Mouse (Mus musculus) A20 (cell line): ENCODE results near the gene Wwc2.
"Not testable (repeated sequence)": the region's sequence is repeated elsewhere in the genome, so short reads cannot be mapped to it uniquely, and the experiment has no call there.

Experiments used
- DNase-seq: peaks from one replicate; pipeline ENCODE4 v3.0.0-alpha.2; 2011; ENCODE audit warnings: low read depth, low spot score

The Wwc2 gene

DNA sequence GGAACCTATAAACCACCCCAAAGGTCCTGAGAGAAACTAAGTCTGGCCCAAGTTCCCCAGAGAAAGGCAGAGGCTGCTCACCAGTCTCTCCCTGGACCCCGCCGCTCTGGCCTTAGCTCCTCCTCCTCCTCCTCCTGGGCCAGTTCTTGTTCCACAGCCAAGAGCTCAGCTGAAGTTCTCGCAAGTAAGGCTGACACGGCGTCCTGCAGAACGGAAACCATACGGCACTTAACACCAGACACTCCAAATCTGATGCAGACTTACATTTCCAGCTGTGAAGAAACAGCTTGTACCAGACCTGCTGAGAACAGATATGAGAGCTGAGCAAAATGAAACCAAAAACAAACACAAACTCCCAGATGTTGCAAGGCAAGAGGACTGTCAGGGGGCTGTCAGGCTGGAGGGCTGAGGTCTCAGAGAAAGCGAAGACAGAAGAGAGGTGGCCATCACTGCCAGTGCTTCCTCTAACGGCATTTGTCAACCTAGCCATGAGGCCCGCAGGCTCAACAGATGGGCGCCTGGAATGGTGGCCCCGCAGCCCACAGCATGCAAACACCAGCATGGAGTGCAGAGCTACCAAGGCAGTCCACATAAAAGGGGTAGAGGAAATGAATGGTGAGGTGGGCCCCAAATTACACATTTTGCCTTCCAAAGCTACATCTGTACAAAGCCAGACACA, 138.8 kb downstream of the Wwc2 start:
- no peak for DNase-seq

DNA sequence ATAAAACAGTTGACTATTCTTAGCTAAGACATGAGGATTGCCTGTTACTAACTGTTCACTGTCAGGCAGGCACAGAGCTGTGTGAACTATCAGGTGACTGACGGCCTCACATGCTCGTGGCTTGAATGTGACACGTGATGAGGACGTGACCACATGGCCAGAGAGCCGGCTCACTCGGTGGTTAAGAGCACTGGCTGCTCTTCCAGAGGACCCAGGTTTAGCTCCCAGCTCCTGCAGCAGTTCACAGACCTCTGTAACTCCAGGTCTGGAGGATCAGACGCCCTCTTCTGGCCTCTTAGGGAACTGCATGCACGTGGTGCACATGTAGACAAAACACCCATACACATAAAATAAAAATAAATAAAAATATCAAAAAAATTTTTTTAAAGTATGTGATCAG, 140.9 kb downstream of the Wwc2 start:
- DNase-seq: peak; percentile 21

DNA sequence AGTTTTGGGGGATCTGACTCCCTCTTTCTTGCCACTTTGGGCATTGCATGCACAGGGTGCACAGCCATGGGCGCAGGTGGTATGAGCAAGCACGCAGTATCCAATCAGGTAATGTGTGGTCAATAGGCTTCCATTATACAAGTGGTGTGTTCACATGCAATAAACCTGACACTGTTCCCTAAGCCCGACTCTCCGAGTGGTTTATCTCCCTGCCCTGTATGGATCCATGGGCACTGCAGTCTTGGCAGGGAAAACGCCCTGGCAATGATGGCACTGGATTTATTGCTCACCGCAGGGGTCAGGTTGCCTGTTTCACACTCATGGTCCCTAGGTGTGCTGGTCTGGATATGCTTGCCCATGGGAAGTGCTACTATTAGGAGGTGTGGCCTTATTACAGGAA, 142.8 kb downstream of the Wwc2 start:
- DNase-seq: no peak

DNA sequence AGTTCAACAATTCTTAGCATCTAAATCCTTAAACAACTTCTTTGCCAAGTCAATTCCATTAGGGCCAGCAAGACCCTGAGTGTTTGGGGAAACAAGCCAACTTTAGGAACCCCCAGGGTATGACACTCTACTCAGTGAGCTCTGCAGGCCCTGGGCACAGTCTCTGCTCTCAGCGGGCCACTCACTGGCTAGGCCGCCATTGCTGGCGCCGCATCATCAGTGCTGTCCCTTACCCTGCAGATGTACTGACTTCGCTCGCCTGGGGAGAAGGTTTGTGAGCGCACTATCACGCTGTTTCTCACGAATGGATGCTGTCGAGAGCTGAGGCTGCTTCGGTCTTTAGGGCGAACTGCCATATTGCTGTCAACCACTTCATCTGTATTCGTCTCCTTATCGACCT, 143.6 kb downstream of the Wwc2 start:
- no peak for DNase-seq

DNA sequence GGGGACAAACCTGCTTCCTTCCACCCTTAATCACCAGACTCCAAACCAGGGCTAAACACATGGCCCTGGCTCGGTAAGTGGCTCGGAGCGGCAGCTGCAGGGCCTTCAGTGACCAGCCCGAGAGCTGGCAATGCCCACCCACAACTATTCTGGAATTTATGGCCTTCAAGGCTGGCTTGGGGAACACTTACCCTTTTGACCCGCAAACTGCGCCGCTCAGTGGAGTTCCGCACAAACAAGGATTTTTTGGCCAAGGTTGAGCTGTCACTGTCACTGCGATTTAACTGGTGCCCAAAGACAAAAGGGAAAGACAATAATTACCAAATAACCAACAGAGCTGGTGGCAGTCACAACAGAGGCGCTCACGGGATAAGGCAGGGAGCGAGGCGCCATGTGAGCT, 144.8 kb downstream of the Wwc2 start:
- DNase-seq: no peak

DNA sequence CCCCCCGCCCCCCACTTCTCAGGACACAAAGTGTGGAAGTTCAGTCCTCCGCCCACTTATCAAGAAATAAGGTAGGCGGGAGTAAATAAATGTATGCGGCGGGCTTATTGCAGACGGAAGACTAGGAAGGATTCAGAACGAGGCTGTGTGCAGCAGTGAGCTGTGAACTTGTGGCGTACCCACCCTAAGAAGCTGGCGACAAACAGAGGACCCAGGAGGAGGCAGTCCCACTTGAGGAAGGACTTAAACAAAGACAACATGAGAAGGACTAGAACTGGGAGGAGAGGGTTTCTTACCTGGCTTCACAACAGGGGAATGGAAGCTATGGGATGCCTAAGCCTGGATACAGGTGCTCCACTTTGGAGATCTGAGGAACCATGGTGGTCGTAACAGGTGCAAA, 147.1 kb downstream of the Wwc2 start:
- DNase-seq: no peak

DNA sequence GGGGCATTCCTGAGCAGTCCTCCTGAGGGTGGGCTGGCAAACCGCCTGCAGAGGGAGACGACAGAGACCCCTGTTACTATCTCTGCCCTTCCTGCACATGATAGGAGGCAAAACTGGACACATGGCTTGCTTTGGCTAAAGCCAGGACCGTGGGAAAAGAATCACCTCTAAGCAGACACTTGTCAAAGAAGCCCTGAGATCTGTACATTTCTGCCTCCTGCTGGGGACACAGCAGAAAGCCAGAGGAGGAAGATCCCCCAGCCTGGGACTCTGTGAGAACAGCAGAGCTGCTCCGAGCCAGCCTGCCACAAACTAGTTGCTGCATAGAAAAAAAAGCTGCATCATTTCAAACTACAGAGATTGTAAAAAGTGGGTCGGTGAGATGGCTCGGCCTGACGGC, 147.7 kb downstream of the Wwc2 start:
- no peak for DNase-seq

DNA sequence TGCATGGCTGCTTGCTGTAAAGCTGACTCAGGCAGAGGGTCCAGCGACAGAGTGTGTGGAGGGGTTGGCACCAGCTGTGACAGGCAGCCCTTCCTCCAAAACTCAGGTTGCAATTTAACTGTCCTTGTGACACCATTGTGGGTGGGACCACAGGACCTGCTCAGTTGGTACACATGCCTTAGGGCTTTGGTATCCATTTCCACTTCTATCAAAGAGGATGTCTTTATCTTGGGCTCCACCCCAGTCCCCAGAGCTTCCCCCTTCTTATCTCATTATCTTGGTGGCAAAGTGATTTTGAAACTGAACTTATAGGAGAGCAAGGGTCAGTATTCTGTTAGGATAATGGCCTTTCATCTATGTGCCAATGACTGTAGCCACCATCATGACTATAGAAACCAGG, 156.8 kb downstream of the Wwc2 start:
- DNase-seq: no peak

DNA sequence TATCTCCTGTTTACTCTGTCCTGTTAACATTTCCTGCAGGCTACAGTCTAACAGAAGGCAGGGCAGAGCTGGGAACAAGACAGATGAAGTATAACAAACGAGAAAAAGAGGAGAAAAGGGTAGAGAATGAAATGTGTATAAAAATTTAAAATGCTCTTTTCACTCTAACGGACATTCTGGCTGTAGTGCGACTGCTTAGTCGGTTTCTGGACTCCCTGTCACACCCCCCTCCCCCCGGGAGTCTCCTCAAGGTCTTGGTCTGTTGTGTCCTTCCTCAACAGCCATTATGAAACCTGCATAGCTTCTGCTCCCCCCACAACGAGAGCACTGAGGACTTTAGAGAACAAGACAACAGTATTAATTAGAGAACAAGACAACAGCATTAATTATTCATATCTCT, 158.1 kb downstream of the Wwc2 start:
- DNase-seq: no peak

- no peak for DNase-seq
Measured at GRCm38 (mm10) chr8:47826911-47827310, 163.8 kb downstream of the Wwc2 start.

DNA sequence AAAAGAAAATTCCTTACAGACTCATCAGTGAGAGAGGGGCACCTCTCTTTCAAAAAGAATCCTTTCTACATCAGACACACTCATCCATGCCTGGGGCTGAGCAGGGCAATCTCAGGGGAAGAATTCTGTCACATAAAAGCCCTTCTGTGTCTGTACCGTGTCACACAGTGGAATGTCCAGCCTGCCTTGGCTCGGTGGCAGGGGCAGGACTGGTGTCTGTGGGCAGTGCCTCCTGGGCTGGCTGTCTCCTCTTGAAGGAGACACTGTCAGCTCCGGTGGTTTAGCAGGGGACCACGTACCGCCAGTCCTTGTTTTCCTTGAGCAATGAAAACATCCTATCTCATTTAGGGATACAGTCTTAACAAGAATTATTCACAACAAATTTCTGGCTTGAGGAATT, 165.1 kb downstream of the Wwc2 start:
- DNase-seq: no peak

DNA sequence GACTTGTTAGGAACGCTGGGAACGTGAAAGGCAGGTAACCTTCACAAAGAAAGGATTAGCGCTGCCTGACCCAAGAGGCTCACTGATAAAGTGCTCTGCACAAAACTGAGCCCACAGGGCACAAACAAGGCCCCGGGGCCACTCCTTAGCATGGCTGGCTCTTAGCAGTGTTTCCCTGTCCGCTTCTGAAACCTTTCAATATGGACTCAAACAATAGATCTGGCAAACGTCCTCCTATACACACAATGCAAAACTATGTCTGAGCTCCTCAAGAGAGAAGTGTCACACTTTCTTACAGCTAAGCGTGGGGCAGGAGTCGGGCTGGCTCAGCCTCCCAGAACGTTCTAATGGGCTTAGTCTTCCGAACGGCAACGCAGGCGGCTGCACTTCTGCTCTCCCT, 166.5 kb downstream of the Wwc2 start, which contains the start of gene Cldn22:
Gene Cldn22, plus strand, starts transcription at position 301 of the 400 bp plus-strand sequence.
- DNase-seq: no peak

DNA sequence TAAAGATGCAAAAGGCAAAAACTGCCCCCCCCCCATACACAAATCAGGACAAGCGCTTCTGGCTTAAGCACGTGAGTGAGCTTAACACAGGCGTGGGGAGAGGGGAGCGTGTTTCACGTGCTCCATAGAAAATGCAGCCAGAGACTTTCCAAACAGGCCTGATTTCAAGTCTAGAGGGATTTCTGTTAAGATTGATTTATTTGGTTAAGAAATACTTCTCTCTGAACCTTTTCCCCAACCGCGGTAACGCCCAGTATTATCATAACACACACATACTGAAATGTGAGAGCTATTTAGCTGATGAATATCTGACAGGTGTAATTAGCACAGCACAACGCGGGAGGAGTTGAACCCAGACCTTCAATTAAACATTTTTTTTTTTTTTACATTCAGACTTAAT, 166.9 kb downstream of the Wwc2 start:
- no peak for DNase-seq

GRCm38 (mm10) chr8:47822541-47822940, 168.2 kb downstream of the Wwc2 start:
- DNase-seq: not testable (repeated sequence)

DNA sequence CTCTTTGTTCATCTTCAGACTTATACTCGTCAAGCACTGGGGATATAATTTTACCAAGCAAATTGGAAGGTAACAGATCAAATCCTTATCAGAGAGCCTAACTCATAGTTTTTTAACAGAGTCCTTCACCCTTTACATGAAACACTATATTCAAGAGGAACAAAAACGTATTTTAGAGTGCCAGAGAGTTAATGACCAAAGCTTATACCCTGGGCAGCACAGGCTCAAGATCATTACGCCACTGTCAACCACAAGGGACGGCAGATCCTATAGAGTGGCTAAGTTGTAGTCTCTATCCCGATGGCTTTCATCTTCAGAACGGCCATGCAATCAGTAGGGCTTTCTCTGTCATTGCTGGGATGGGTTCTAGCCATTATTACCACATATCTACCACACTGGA, 168.9 kb downstream of the Wwc2 start, which contains the start of gene Cldn24:
Gene Cldn24, plus strand, starts transcription at position 301 of the 400 bp plus-strand sequence.
- DNase-seq: no peak

GRCm38 (mm10) chr8:47820914-47821772, 169.6 kb downstream of the Wwc2 start:
- no peak for DNase-seq

DNA sequence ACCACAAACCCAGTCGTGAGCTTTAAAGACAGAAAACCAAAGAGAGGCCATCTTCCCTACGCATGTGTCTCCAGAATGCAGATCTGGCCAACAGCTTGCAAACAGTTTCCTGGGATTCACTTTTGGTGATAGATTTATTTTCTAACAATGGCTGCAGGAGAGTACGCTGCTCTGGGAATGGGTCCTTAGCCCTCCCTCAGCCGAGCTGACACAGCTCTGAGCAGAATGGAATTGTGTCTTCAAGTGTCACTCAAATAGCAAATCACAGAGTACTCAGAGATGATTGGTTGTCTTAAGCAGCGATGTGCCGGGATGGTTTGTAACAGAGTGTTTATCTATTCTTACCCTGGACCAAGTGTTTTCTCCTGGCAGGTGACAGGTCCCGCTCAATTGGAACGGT, 171.7 kb downstream of the Wwc2 start:
- no peak for DNase-seq

DNA sequence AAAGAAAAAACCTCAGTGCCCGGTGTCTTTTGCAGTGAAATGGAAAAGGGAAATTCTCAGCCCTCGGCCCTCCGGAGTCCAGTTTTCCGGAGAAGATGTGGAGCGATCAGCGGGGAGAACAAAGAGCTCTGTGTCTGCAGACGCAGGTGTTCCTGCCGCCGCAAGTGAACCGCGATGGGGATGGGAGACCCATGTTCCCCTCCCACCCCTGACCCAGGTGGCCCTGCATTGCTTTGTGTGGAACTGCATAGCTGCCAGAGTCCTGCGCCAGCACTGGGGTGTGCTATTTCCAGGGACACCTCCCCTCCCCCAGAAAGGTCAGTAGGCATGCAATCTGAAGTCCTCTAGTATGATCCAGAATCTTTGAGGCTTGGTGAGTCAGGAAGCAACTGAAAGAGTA, 179.5 kb downstream of the Wwc2 start:
- no peak for DNase-seq

- no peak for DNase-seq
Measured at GRCm38 (mm10) chr8:47810666-47811015, 180.1 kb downstream of the Wwc2 start.

DNA sequence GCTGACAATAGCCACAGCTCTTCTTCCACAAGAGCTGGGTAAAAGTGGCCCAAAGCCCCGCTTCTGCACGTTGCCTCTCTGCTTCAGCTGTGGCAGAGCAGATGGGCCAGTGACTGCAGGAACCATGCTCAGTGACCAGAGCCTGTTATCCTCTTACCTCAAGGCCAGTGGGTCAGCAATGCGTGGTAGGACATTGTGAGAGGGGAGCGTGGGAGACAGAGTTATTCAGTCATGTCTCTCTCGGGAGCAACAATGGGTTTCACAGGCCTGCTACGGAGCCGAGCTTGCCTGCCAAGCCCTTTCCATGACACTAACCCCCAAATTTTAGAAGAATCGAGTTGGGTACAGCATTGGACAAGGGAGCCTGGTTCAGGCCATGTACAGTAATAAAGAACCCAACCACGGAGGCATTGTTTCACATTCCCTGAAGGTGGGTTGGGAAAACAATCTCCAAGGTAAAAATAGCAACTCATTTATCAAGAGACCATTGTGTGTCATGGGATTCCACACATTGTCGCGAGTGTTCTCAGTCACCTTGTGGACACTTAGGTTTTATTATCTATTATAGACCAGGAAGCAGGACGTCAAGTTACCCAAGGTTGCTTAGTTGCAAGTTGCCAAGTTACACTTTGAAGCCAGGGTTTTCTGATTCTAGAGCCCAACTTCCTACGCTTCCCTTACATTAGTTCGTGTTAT, 180.6 kb downstream of the Wwc2 start:
- no peak for DNase-seq

GRCm38 (mm10) chr8:47804262-47804661, 186.5 kb downstream of the Wwc2 start:
- no peak for DNase-seq

GRCm38 (mm10) chr8:47802349-47802748, 188.4 kb downstream of the Wwc2 start:
- DNase-seq: no peak

GRCm38 (mm10) chr8:47799438-47799837, 191.3 kb downstream of the Wwc2 start:
- no peak for DNase-seq
